Mouse (Mus musculus): ENCODE data around the gene Gm10799.
"Not testable (repeated sequence)": the region's sequence is repeated elsewhere in the genome, so short reads cannot be mapped to it uniquely, and the experiment has no call there.

GRCm38 (mm10) chr2:104065526-104065925 is 2.8 kb downstream of the Gm10799 start, which contains the start of gene Gm10912:
- not testable (repeated sequence) for TF ChIP-seq CTCF (IDR thresholded peaks at IDR 0.05; ENCODE audit: low read depth, low read length); POLR2A (IDR thresholded peaks at IDR 0.05; ENCODE audit: borderline replicate concordance, low read depth, low read length)
